Mouse (Mus musculus) brain, embryonic 14.5 days (tissue): ENCODE measurements around the gene Parl.

ENCODE experiments used
- CTCF ChIP-seq: fragments of 200-500 bp; IDR thresholded peaks from 2 replicates; pipeline ENCODE4 v1.5.1; 2012; ENCODE audit warnings: inconsistent platforms, mild to moderate bottlenecking, moderate library complexity, borderline replicate concordance; ENCODE audit not compliant: insufficient read depth, insufficient read length; ENCODE audit errors: extremely low read depth
- POLR2A ChIP-seq: fragments of 200-500 bp; IDR thresholded peaks from 2 replicates; pipeline ENCODE4 v1.6.1; 2012; ENCODE audit warnings: mild to moderate bottlenecking, inconsistent platforms, borderline replicate concordance; ENCODE audit not compliant: poor library complexity, insufficient read depth, insufficient read length, severe bottlenecking; ENCODE audit errors: extremely low read depth

DNA sequence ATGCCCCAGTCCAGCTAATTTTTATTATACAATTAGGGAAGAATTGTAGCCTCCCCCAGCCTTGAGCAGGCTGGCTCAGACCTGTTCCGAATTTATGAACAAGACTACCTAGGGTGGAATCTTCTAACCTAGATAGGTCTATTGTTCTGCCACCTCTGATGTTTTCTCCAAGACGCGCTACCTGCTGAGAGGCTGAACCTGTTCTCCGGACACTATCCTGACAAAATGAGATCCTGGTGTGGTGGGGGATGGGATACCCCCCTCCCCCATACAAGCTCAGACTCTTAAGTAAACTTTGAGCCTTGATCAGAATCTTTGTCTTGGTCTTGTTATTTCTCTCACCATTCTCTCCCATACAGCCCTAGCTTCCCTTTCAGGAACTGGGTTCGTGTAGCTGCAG lies 44.3 kb downstream of the Parl start:
- TF ChIP-seq CTCF, result no peak
- TF ChIP-seq POLR2A, result no peak
